Mouse (Mus musculus) MEL (cell line): ENCODE data around the gene Tex11. TPM values are rescaled to one million over a fixed set of nuclear protein-coding genes. Genes with fewer than 3 reads are reported as not detected.

Experiments used
- DNase-seq: peaks from one replicate; pipeline ENCODE4 v3.0.0; 2011; ENCODE audit warnings: low read depth, low spot score
- H3K27ac ChIP-seq: 2 replicates; pipeline ENCODE4 v1.5.1; 2012; ENCODE audit warnings: low read depth, mild to moderate bottlenecking, control low read depth, low read length, moderate library complexity; ENCODE audit not compliant: control insufficient read depth
- H3K27me3 ChIP-seq, 2 experiments: fragments of 150-350 bp in 1 of 2; sonication (generic) in 1 of 2; 2 replicates each; pipeline ENCODE4 v1.6.1; 2012; ENCODE audit warnings: low read length in 2 of 2, mild to moderate bottlenecking in 2 of 2, improper control_type of control experiment in 1 of 2, moderate library complexity in 1 of 2; ENCODE audit not compliant: insufficient read depth in 2 of 2, control insufficient read depth in 1 of 2
- H3K36me3 ChIP-seq, 2 experiments: 2 replicates each; pipeline ENCODE4 v1.6.1; 2012 to 2014; ENCODE audit warnings: low read length in 2 of 2, improper control_type of control experiment in 1 of 2, inconsistent platforms in 1 of 2, mild to moderate bottlenecking in 1 of 2; ENCODE audit not compliant: insufficient read depth in 2 of 2, control insufficient read depth in 1 of 2
- H3K4me1 ChIP-seq, 2 experiments: fragments of 150-350 bp in 1 of 2; sonication (generic) in 1 of 2; 2 replicates each; pipeline ENCODE4 v1.6.1; 2012; ENCODE audit warnings: low read length in 2 of 2, improper control_type of control experiment in 1 of 2, mild to moderate bottlenecking in 1 of 2; ENCODE audit not compliant: insufficient read depth in 2 of 2, control insufficient read depth in 1 of 2
- H3K4me3 ChIP-seq, 2 experiments: fragments of 150-350 bp in 1 of 2; sonication (generic) in 1 of 2; 2 replicates each; pipeline ENCODE4 v1.5.1; 2012; ENCODE audit warnings: low read depth in 2 of 2, low read length in 2 of 2, mild to moderate bottlenecking in 2 of 2, moderate library complexity in 2 of 2, control low read depth in 1 of 2, improper control_type of control experiment in 1 of 2; ENCODE audit not compliant: control insufficient read depth in 1 of 2, insufficient read depth in 1 of 2
- H3K79me2 ChIP-seq: 2 replicates; pipeline ENCODE4 v1.6.1; 2012; ENCODE audit warnings: mild to moderate bottlenecking, low read length, moderate library complexity; ENCODE audit not compliant: control insufficient read depth, poor library complexity, insufficient read depth
- H3K9ac ChIP-seq: 2 replicates; pipeline ENCODE4 v1.6.1; 2012; ENCODE audit warnings: low read depth, mild to moderate bottlenecking, control low read depth, low read length, moderate library complexity; ENCODE audit not compliant: control insufficient read depth, poor library complexity, severe bottlenecking
- H3K9me3 ChIP-seq: fragments of 150-350 bp; sonication (generic); replicated peaks from 2 replicates; pipeline ENCODE4 v1.6.1; 2012; ENCODE audit warnings: mild to moderate bottlenecking, low read length, improper control_type of control experiment, moderate library complexity; ENCODE audit not compliant: insufficient read depth
- BHLHE40 ChIP-seq: IDR thresholded peaks from 2 replicates; pipeline ENCODE4 v1.6.1; 2012; ENCODE audit warnings: low read depth, mild to moderate bottlenecking, inconsistent platforms, low read length, improper control_type of control experiment, borderline replicate concordance
- GABPA ChIP-seq: IDR thresholded peaks from 2 replicates; pipeline ENCODE4 v1.6.1; 2012; ENCODE audit warnings: low read depth, mild to moderate bottlenecking, inconsistent platforms, low read length, improper control_type of control experiment, moderate library complexity
- MAFK ChIP-seq: IDR thresholded peaks from 2 replicates; pipeline ENCODE4 v1.6.1; 2011; ENCODE audit warnings: low read depth, mild to moderate bottlenecking, low read length, improper control_type of control experiment, borderline replicate concordance
- MAZ ChIP-seq: IDR thresholded peaks from 2 replicates; pipeline ENCODE4 v1.6.1; 2012; ENCODE audit warnings: low read depth, mild to moderate bottlenecking, inconsistent platforms, low read length, improper control_type of control experiment
- MEF2A ChIP-seq: IDR thresholded peaks from 2 replicates; pipeline ENCODE4 v1.6.1; 2014; ENCODE audit warnings: low read depth, mild to moderate bottlenecking, inconsistent platforms, low read length, improper control_type of control experiment; ENCODE audit not compliant: poor library complexity, insufficient replicate concordance, severe bottlenecking; ENCODE audit errors: extremely low read depth
- TBP ChIP-seq: IDR thresholded peaks from 2 replicates; pipeline ENCODE4 v1.8.0; 2011; ENCODE audit warnings: low read depth, low read length, improper control_type of control experiment
- ZC3H11A ChIP-seq: IDR thresholded peaks from 2 replicates; pipeline ENCODE4 v1.6.1; 2012; ENCODE audit warnings: low read depth, mild to moderate bottlenecking, inconsistent platforms, low read length, improper control_type of control experiment
- ZMIZ1 ChIP-seq: IDR thresholded peaks from 2 replicates; pipeline ENCODE4 v1.6.1; 2012; ENCODE audit warnings: low read depth, mild to moderate bottlenecking, inconsistent platforms, low read length, improper control_type of control experiment, moderate library complexity
- polyA plus RNA-seq, 2 experiments: library from polyadenylated mRNA; stranded (reverse) in 1 of 2; unstranded in 1 of 2; fragments of >175 nt in 1 of 2; fragments of >200 nt in 1 of 2; gene quantifications; 2 replicates each; pipeline versions ENCODE4 v1.2.1 to v1.2.4; 2012; ENCODE audit warnings: low replicate concordance in 2 of 2, low read depth in 1 of 2; ENCODE audit not compliant: insufficient read length in 2 of 2, insufficient read depth in 1 of 2, missing spikeins in 1 of 2
- total RNA-seq: library from RNA; depleted of rRNA; stranded (reverse); fragments of 300-350 nt; gene quantifications from 2 replicates; pipeline ENCODE4 v1.2.3, GENCODE M21; 2012; rRNA removed

Tex11 gene
- total and polyA plus RNA-seq, 3 experiments, result not detected

DNA sequence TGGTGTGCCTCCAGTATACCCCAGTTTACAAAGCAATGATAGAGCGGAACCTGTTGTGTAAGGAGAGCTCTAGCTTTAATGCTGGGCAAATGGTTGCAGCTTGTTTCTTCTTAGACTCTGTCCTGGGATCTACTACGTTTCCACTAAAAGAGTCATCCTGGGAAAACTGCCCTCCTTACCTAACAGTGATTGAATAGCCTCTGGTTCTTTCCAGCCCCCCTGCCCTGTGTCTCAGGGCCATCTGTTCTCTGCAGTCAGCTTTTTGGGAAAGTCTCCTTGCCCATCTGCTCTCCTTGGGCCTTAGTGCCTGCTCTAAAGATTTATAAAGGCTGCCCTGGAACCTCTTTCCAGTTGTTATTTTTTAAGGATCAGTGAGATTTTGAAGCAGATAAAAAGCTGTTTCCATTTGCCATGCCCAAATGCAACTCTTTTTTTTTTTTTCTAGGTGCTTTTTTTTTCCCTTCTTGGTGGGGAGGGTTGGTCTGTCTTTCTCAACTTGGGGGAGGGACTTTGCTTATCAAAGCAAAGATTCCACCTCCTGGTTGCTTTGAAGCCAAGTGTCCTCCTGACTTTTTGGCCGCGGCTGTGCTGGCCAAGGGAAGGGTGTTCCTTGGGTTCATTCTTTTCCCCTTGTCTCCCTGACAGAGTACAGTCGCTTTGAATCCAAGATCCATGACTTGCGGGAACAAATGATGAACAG lies 263.3 kb downstream of the Tex11 start:
- no peak overlapping the region for H3K4me3 ChIP-seq
- H3K36me3 ChIP-seq, result no peaks in the 10 kb centered on the region
- no peak overlapping the region for H3K27ac ChIP-seq
- H3K4me1 ChIP-seq, result no peaks in the 10 kb centered on the region
- DNase-seq, result no peak
- H3K27me3 ChIP-seq, result no peaks in the 10 kb centered on the region
- no peak for TF ChIP-seq BHLHE40
- TF ChIP-seq ZC3H11A, result no peak
- TF ChIP-seq GABPA, result no peak
- TF ChIP-seq TBP, result no peak
- no peak for TF ChIP-seq MEF2A
- TF ChIP-seq MAZ, result no peak
- no peak for TF ChIP-seq MAFK
- H3K79me2 ChIP-seq, result no peaks in the 10 kb centered on the region
- H3K9ac ChIP-seq, result no peak overlapping the region
- H3K9me3 ChIP-seq, result no peaks in the 10 kb centered on the region

GRCm38 (mm10) chrX:100789322-100789721 lies 270.1 kb downstream of the Tex11 start:
- Histone ChIP-seq H3K9me3 (no peaks in the 10 kb centered on the region), H3K27me3 (no peaks in the 10 kb centered on the region), H3K4me1 (no peaks in the 10 kb centered on the region), H3K27ac (no peak overlapping the region), H3K79me2 (no peaks in the 10 kb centered on the region), H3K36me3 (no peaks in the 10 kb centered on the region), H3K4me3 (no peak overlapping the region), H3K9ac (no peak overlapping the region)
- DNase-seq, result no peak
- TF ChIP-seq ZMIZ1, result no peak

Other genes starting within 250 kb of the Tex11 start
- gene Slc7a3, start 26.4 kb upstream of the Tex11 start, total RNA-seq, result 3.0 and 9.0 TPM in 2 replicates
- 10 to 100 TPM in 1 of 2 experiments, not detected in 1; 12.8 TPM for gene Slc7a3, start 26.4 kb upstream of the Tex11 start, polyA plus RNA-seq
- gene Snx12, start 162.9 kb upstream of the Tex11 start, total RNA-seq, result 22.7 and 24.2 TPM in 2 replicates
- gene Snx12, start 162.9 kb upstream of the Tex11 start, polyA plus RNA-seq, result 10 to 100 TPM in 1 of 2 experiments, not detected in 1; 32.5 TPM
- gene Foxo4, start 194.9 kb upstream of the Tex11 start, total RNA-seq, result 12.3 and 13.8 TPM in 2 replicates
- 10 to 100 TPM in 1 of 2 experiments, not detected in 1; 18.5 TPM for gene Foxo4, start 194.9 kb upstream of the Tex11 start, polyA plus RNA-seq
- gene Gm614, start 204.3 kb upstream of the Tex11 start, total RNA-seq, result not detected in 2 replicates
- not detected for gene Gm614, start 204.3 kb upstream of the Tex11 start, polyA plus RNA-seq
- 1.6 and 1.9 TPM in 2 replicates for gene Il2rg, start 208.6 kb upstream of the Tex11 start, total RNA-seq
- gene Il2rg, start 208.6 kb upstream of the Tex11 start, polyA plus RNA-seq, result 1 to 10 TPM in 1 of 2 experiments, not detected in 1; 3.5 TPM
- not detected in 2 replicates for gene Gm20489, start 209.4 kb upstream of the Tex11 start, total RNA-seq
- not detected for gene Gm20489, start 209.4 kb upstream of the Tex11 start, polyA plus RNA-seq
- gene Med12, start 214.4 kb upstream of the Tex11 start, total RNA-seq, result 20.9 and 23.1 TPM in 2 replicates
- 10 to 100 TPM in 1 of 2 experiments, not detected in 1; 68.0 TPM for gene Med12, start 214.4 kb upstream of the Tex11 start, polyA plus RNA-seq
- gene Nlgn3, start 239.5 kb upstream of the Tex11 start, total RNA-seq, result 0.03 and 0.04 TPM in 2 replicates
- gene Nlgn3, start 239.5 kb upstream of the Tex11 start, polyA plus RNA-seq, result under 1 TPM in 1 of 2 experiments, not detected in 1; 0.15 TPM